In genomic region chr12:33235771-33236323, GRCm38 (mm10) we compare ENCODE assay signal across 8 mouse cellular contexts.
DNase-seq lines count a peak whose midpoint lies in the region; ATAC-seq and TF ChIP-seq lines count a peak whose summit lies in the region.

No protein-coding gene starts in this region.

- POLR2A ChIA-PET in Patski (lab: Charles Lee): no interaction called here

- peaks cover 14% of the 10 kb centered on the region for H3K4me1 ChIP-seq in intestine, embryonic 14.5 days (replicated peaks; ENCODE audit: control insufficient read depth, insufficient read depth, low read length)
- H3K4me1 ChIP-seq in intestine, postnatal 0 days (replicated peaks; ENCODE audit: control insufficient read depth, insufficient read depth, low read length): no peaks in the 10 kb centered on the region
- H3K4me1 ChIP-seq in lung, embryonic 14.5 days (ENCODE audit: insufficient read depth): peaks cover 19% of the 10 kb centered on the region

- ATAC-seq in intestine, embryonic 14.5 days (replicated peaks; ENCODE audit: low FRiP score, low TSS enrichment, low read depth): 0 out of 2 replicates have a peak, but pooled peaks have one; percentile 50
- no peak for ATAC-seq in intestine, postnatal 0 days
- peak; percentile 74 for ATAC-seq in Patski
- ATAC-seq in lung, embryonic 14.5 days (ENCODE audit: insufficient read depth): peak; percentile 93
- ATAC-seq in megakaryocyte-erythroid progenitor cell, adult 5-6 weeks (replicated peaks; ENCODE audit: low FRiP score, low TSS enrichment, poor library complexity, severe bottlenecking): no peak
- no peak for ATAC-seq in megakaryocyte, adult 5-6 weeks (ENCODE audit: poor library complexity, severe bottlenecking)

- no peak overlapping the region for H3K4me3 ChIP-seq in intestine, embryonic 14.5 days (ENCODE audit: low read depth, low read length)
- H3K4me3 ChIP-seq in intestine, postnatal 0 days (ENCODE audit: low read depth, low read length): no peak overlapping the region
- no peak overlapping the region for H3K4me3 ChIP-seq in lung, embryonic 14.5 days (ENCODE audit: low read depth, low read length)

- TF ChIP-seq CTCF in intestine, postnatal 0 days (IDR thresholded peaks at IDR 0.05; ENCODE audit: low read depth): no peak
- no peak for TF ChIP-seq CTCF in Patski (IDR thresholded peaks at IDR 0.05)
- TF ChIP-seq CTCF in lung, embryonic 14.5 days (IDR thresholded peaks at IDR 0.05; ENCODE audit: low read depth): no peak

- in situ Hi-C loops in Patski (cut with MboI; ENCODE audit: low pct_unique_long_range_greater_than_20kb): loop anchor here (5.0 kb wide), 1 partner anchor 34 kb away; no protein-coding TSS in a partner anchor

- CTCF ChIA-PET in Patski (lab: Charles Lee): no interaction called here

- DNase-seq in intestine, embryonic 14.5 days (ENCODE audit: low spot score): no peak
- peak; percentile 48 for DNase-seq in Patski (ENCODE audit: low read depth, low spot score)
- DNase-seq in fibroblast of lung, adult 2 months (ENCODE audit: low read depth): peak; percentile 66
- DNase-seq in lung, embryonic 14.5 days: peak; percentile 77
- DNase-seq in testis, postnatal 10 days (ENCODE audit: low spot score): no peak

- H3K36me3 ChIP-seq in intestine, embryonic 14.5 days (ENCODE audit: control insufficient read depth, insufficient read depth, low read length): no peaks in the 10 kb centered on the region
- no peaks in the 10 kb centered on the region for H3K36me3 ChIP-seq in intestine, postnatal 0 days (ENCODE audit: control insufficient read depth, insufficient read depth)
- no peaks in the 10 kb centered on the region for H3K36me3 ChIP-seq in lung, embryonic 14.5 days (ENCODE audit: insufficient read depth)

- 55% methylated on average over 13 of the region's 13 CpGs for WGBS in intestine, embryonic 14.5 days
- 71% methylated on average over 13 of the region's 13 CpGs for WGBS in intestine, postnatal 0 days
- 24% methylated on average over 13 of the region's 13 CpGs for WGBS in lung, embryonic 14.5 days

- no peak overlapping the region for H3K9ac ChIP-seq in intestine, embryonic 14.5 days (ENCODE audit: low read length)
- no peak overlapping the region for H3K9ac ChIP-seq in intestine, postnatal 0 days (ENCODE audit: low read depth, low read length)
- H3K9ac ChIP-seq in lung, embryonic 14.5 days: no peak overlapping the region

- H3K27ac ChIP-seq in intestine, embryonic 14.5 days (ENCODE audit: low read depth): no peak overlapping the region
- no peak overlapping the region for H3K27ac ChIP-seq in intestine, postnatal 0 days (ENCODE audit: low read depth, low read length)
- H3K27ac ChIP-seq in lung, embryonic 14.5 days (ENCODE audit: low read depth): peak overlapping the region; percentile 65; the same call in 1 of the 2 replicates

- no peak overlapping the region for H3K4me2 ChIP-seq in intestine, embryonic 14.5 days (ENCODE audit: low read length)
- no peak overlapping the region for H3K4me2 ChIP-seq in intestine, postnatal 0 days (replicated peaks; ENCODE audit: low read depth)
- H3K4me2 ChIP-seq in lung, embryonic 14.5 days: peak overlapping the region; percentile 36; the same call in 1 of the 2 replicates

- no peaks in the 10 kb centered on the region for H3K9me3 ChIP-seq in intestine, embryonic 14.5 days (ENCODE audit: control insufficient read depth, low read length)
- H3K9me3 ChIP-seq in intestine, postnatal 0 days (ENCODE audit: control insufficient read depth): no peaks in the 10 kb centered on the region
- no peaks in the 10 kb centered on the region for H3K9me3 ChIP-seq in lung, embryonic 14.5 days (ENCODE audit: low read depth, low read length)

- H3K27me3 ChIP-seq in intestine, embryonic 14.5 days (replicated peaks; ENCODE audit: control insufficient read depth, insufficient read depth, low read length): no peaks in the 10 kb centered on the region
- H3K27me3 ChIP-seq in intestine, postnatal 0 days (replicated peaks; ENCODE audit: control insufficient read depth, insufficient read depth, low read length): no peaks in the 10 kb centered on the region
- H3K27me3 ChIP-seq in Patski: no peaks in the 10 kb centered on the region
- no peaks in the 10 kb centered on the region for H3K27me3 ChIP-seq in lung, embryonic 14.5 days (ENCODE audit: insufficient read depth, low read length)

Comparison
In these comparisons a context has a peak if more than half of its experiments do, and no peak if none do; other contexts are left out.
1. ATAC-seq: peak in intestine, embryonic 14.5 days (single experiment), Patski (single experiment) and lung, embryonic 14.5 days (single experiment); none in intestine, postnatal 0 days (single experiment), megakaryocyte-erythroid progenitor cell, adult 5-6 weeks (single experiment) and megakaryocyte, adult 5-6 weeks (single experiment).
2. DNase-seq: peak in Patski (single experiment), fibroblast of lung, adult 2 months (single experiment) and lung, embryonic 14.5 days (single experiment); none in intestine, embryonic 14.5 days (single experiment) and testis, postnatal 10 days (single experiment).